Mouse (Mus musculus) limb, embryonic 10.5 days (tissue): Measurements from ENCODE around the gene Abhd17b. TPM values are rescaled to one million over a fixed set of nuclear protein-coding genes. Genes with fewer than 3 reads are reported as not detected.
A peak's percentile ranks its signal among the peaks of the same experiment; 100 is the strongest.

ENCODE experiments used
- DNase-seq: peaks from one replicate; pipeline ENCODE4 v3.0.0-alpha.2; 2017; ENCODE audit warnings: low spot score
- H3K27ac ChIP-seq: fragments of 300-500 bp; sonication (generic); 2 replicates; pipeline ENCODE4 v1.5.1; 2016; ENCODE audit warnings: mild to moderate bottlenecking
- H3K27me3 ChIP-seq: fragments of 300-500 bp; sonication (generic); 2 replicates; pipeline ENCODE4 v1.6.1; 2016; ENCODE audit warnings: low read depth, mild to moderate bottlenecking; ENCODE audit not compliant: poor library complexity, severe bottlenecking
- H3K36me3 ChIP-seq: fragments of 300-500 bp; sonication (generic); 2 replicates; pipeline ENCODE4 v1.6.1; 2016; ENCODE audit warnings: mild to moderate bottlenecking, moderate library complexity
- H3K4me1 ChIP-seq: fragments of 300-500 bp; sonication (generic); 2 replicates; pipeline ENCODE4 v1.6.1; 2016
- H3K4me3 ChIP-seq: fragments of 300-500 bp; sonication (generic); 2 replicates; pipeline ENCODE4 v1.5.1; 2016; ENCODE audit warnings: mild to moderate bottlenecking, moderate library complexity
- H3K9me3 ChIP-seq: fragments of 300-500 bp; sonication (generic); replicated peaks from 2 replicates; pipeline ENCODE4 v1.6.1; 2016; ENCODE audit warnings: mild to moderate bottlenecking
- WGBS: fragments of 180-500 bp; shearing (Covaris S2); methylation state at CpG from one replicate; pipeline ENCODE4 v1.1.7; 2016; 5-methylcytosine and 5-hydroxymethylcytosine counted together
- polyA plus RNA-seq: library from polyadenylated mRNA; unstranded; fragments of >200 nt; fragmentation: Nextera tagmentation; extraction: Ambion mirVana; gene quantifications from 2 replicates; pipeline ENCODE4 v1.2.1, GENCODE M21; 2016

Gene Abhd17b
- polyA plus RNA-seq, 1 experiment from 2014 or later = 28.8 TPM

- Histone ChIP-seq H3K27me3 (no peaks in the 10 kb centered on the region), H3K9me3 (no peaks in the 10 kb centered on the region), H3K4me1 (peaks cover 24% of the 10 kb centered on the region), H3K27ac (no peak overlapping the region), H3K36me3 (no peaks in the 10 kb centered on the region), H3K4me3 (no peak overlapping the region)
- DNase-seq = no peak
- 64% methylated on average over 1 of the region's 1 CpGs for WGBS
Observed at GRCm38 (mm10) chr19:21629501-21629900, 23.5 kb upstream of the Abhd17b start.

- 68% methylated on average over 14 of the region's 14 CpGs for WGBS
- H3K4me3 ChIP-seq = no peak overlapping the region
Observed at GRCm38 (mm10) chr19:21630656-21631331, 22.2 kb upstream of the Abhd17b start.

DNA sequence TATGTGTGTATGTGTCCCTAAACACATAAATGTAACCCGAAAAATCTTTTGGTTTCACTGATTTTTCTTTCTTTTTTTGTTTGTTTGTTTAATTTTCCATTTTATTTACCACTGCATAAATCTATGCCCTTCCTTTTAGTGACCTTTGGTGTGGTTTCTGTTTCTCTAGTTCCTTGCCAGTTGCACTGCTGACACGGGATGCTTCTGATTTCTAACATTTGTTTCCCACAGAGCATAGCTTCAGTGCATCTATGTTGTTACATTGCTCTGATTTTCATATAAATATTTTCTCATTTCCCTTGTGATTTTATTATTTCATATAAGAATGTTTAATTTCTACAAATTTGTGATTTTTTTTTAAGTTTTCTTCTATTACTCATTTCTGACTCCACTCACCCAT is 17.6 kb upstream of the Abhd17b start:
- H3K4me3 ChIP-seq = no peak overlapping the region
- H3K36me3 ChIP-seq = peaks cover 4% of the 10 kb centered on the region; the same call in 1 of the 2 replicates
- no peaks in the 10 kb centered on the region for H3K27me3 ChIP-seq
- H3K27ac ChIP-seq = no peak overlapping the region
- no peaks in the 10 kb centered on the region for H3K9me3 ChIP-seq
- 94% methylated on average over 2 of the region's 2 CpGs for WGBS
- no peak for DNase-seq
- peaks cover 16% of the 10 kb centered on the region for H3K4me1 ChIP-seq

More at GRCm38 (mm10) chr19:21630656-21631331, 22.2 kb upstream of the Abhd17b start:
- no peak for DNase-seq
- no peaks in the 10 kb centered on the region for H3K9me3 ChIP-seq
- H3K27me3 ChIP-seq = no peaks in the 10 kb centered on the region
- no peaks in the 10 kb centered on the region for H3K36me3 ChIP-seq
- 0 out of 2 replicates have a peak overlapping the region, but pooled peaks have one; percentile 36 for H3K27ac ChIP-seq
- peaks cover 25% of the 10 kb centered on the region for H3K4me1 ChIP-seq

- Histone ChIP-seq H3K9me3 (no peaks in the 10 kb centered on the region), H3K4me3 (no peak overlapping the region), H3K36me3 (peaks cover 6% of the 10 kb centered on the region), H3K4me1 (peaks cover 5% of the 10 kb centered on the region; the same call in 1 of the 2 replicates), H3K27ac (no peak overlapping the region), H3K27me3 (no peaks in the 10 kb centered on the region)
- 87% methylated on average over 3 of the region's 3 CpGs for whole genome bisulfite sequencing
- DNase-seq = no peak
Observed at GRCm38 (mm10) chr19:21636907-21637306, 16.1 kb upstream of the Abhd17b start.

DNA sequence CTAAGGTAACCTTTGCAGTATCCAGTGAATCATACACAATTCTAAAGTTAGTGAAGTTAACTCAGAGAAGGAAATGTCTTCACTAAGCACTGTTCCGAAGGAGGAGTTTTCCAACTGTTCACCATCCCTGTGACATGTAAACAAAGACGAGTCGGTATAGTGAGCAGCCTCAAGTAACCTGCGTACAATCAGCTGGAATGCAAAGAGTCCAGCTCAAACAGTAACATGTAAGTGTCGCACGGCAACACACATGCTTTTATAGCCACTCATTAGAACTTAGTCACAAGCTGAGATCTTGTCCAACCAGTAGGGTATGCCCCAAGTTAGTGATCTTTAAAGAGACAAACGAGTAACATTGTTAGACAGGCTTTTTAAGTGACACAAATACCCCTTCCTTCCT is 15.3 kb upstream of the Abhd17b start:
- Histone ChIP-seq H3K4me1 (peaks cover 5% of the 10 kb centered on the region; the same call in 1 of the 2 replicates), H3K9me3 (no peaks in the 10 kb centered on the region), H3K27ac (no peak overlapping the region), H3K27me3 (no peaks in the 10 kb centered on the region), H3K36me3 (peaks cover 6% of the 10 kb centered on the region), H3K4me3 (no peak overlapping the region)
- 78% methylated on average over 7 of the region's 7 CpGs for WGBS
- no peak for DNase-seq

DNA sequence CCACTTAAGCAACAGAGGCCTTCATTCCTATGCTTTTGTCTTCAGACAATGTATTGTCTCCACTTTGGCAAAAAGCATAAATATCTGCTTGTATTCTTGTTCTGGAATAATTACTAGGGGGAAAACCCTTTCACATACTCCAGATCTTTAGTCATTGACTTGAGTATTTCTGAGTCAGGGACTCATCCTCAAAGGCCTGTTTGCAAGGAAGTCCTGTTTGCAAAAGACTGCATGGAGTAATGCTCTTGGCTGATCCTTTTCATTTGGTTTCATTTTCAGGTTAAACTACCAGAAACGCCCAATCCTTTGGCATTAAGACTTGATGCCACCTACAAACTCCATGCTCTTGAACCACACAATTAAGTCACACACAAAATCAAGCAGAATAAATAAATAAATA is 9.1 kb upstream of the Abhd17b start:
- no peaks in the 10 kb centered on the region for H3K4me1 ChIP-seq
- H3K36me3 ChIP-seq = peaks cover 2% of the 10 kb centered on the region; the same call in 1 of the 2 replicates
- WGBS = 79% methylated on average over 1 of the region's 1 CpGs
- H3K9me3 ChIP-seq = no peaks in the 10 kb centered on the region
- no peak for DNase-seq
- H3K27ac ChIP-seq = no peak overlapping the region
- H3K27me3 ChIP-seq = no peaks in the 10 kb centered on the region
- no peak overlapping the region for H3K4me3 ChIP-seq

GRCm38 (mm10) chr19:21645301-21645700 is 7.7 kb upstream of the Abhd17b start:
- 66% methylated on average over 4 of the region's 4 CpGs for WGBS
- H3K9me3 ChIP-seq = no peaks in the 10 kb centered on the region
- no peak overlapping the region for H3K27ac ChIP-seq
- H3K4me1 ChIP-seq = no peaks in the 10 kb centered on the region
- H3K4me3 ChIP-seq = no peak overlapping the region
- peaks cover 2% of the 10 kb centered on the region; the same call in 1 of the 2 replicates for H3K36me3 ChIP-seq
- no peak for DNase-seq
- H3K27me3 ChIP-seq = no peaks in the 10 kb centered on the region

DNA sequence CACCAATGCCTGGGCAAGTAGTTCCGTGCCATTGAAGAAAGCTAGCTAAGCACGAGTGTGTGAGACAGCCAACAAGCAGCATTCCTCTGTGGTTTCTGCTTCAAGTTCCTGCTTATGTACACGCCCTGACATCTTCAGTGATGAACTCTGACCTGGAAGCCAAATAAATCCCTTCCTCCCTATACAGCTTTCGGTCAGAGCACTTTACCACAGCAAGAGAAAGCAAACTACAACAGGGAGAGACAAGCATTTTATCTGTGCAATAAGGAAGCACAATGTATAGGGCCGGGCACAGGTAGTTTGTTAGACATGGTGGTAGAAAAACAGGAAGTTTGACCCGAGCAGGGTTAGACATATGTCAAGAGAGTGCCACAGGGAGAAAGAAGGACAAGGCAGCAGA is 6.8 kb upstream of the Abhd17b start:
- Histone ChIP-seq H3K9me3 (no peaks in the 10 kb centered on the region), H3K27ac (no peak overlapping the region), H3K27me3 (no peaks in the 10 kb centered on the region), H3K36me3 (0 out of 2 replicates have a peak, but pooled peaks cover under 1% of the 10 kb centered on the region), H3K4me1 (0 out of 2 replicates have a peak, but pooled peaks cover 2% of the 10 kb centered on the region), H3K4me3 (no peak overlapping the region)
- no peak for DNase-seq
- 85% methylated on average over 6 of the region's 6 CpGs for WGBS

- 0 out of 2 replicates have a peak overlapping the region, but pooled peaks have one; percentile 98 for H3K27ac ChIP-seq
- no peaks in the 10 kb centered on the region for H3K9me3 ChIP-seq
- H3K36me3 ChIP-seq = no peaks in the 10 kb centered on the region
- peaks cover 19% of the 10 kb centered on the region for H3K4me1 ChIP-seq
- H3K4me3 ChIP-seq = peak overlapping the region; percentile 95
- WGBS = 59% methylated on average over 6 of the region's 6 CpGs
- no peak for DNase-seq
- no peaks in the 10 kb centered on the region for H3K27me3 ChIP-seq
Observed at GRCm38 (mm10) chr19:21651664-21652063, 1.3 kb upstream of the Abhd17b start.

DNA sequence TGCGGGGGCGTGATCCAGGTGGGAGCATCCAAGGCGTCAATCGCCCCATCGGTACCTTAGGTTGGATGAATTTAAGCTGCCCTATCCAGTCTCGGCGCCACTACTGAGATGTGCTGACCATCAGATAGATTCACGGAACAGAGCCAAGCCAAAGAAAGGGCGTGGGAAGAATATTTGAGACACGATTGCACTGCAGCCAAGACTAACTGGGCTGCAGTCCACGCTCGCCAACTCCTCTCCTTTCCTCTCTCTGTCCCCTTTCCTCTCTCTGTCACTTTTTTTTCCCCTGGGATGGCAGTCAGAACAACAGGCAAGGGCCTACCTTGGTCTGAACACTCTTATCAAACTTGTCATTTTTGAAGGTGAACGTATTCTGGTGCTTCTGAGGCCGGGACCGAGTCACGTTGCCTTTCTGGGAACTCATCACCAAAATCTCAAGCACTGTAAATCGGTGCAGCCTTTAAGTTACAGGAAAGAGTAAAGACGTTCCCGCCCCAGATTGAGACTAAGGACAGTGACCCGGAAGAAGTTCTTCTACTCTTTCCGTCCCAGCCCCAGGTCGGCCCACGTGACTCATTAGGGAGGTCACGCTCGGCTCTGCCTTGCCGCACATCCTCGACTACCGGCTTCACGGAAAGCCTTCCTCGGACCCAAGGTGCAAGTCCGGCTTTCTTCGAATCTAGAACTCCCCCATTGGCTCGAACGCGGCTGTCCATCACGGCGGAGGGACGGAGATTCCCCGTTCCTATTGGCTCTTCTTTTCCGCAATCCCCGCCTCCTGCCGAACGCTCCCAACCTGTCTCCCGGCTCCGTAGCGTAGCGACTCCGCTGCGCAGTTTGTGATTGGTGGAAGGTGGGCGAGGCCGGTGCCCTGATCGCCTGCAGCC is 457 bp upstream of the Abhd17b start, which contains the start of gene 1110059E24Rik:
Gene 1110059E24Rik (minus strand): TSS at position 692 of the 887 bp plus-strand sequence.
- Histone ChIP-seq H3K27ac (peak within 1 kb of the TSS; percentile 98), H3K4me3 (peak within 1 kb of the TSS; percentile 95), H3K27me3 (no peaks in the 10 kb centered on the region), H3K36me3 (no peaks in the 10 kb centered on the region), H3K4me1 (peaks cover 19% of the 10 kb centered on the region), H3K9me3 (no peaks in the 10 kb centered on the region)
- peak; percentile 95 for DNase-seq
- WGBS = 5% methylated on average over 52 of the region's 52 CpGs

GRCm38 (mm10) chr19:21654788-21655187 is 1.8 kb downstream of the Abhd17b start:
- no peak for DNase-seq
- no peaks in the 10 kb centered on the region for H3K27me3 ChIP-seq
- no peak overlapping the region for H3K27ac ChIP-seq
- no peaks in the 10 kb centered on the region for H3K36me3 ChIP-seq
- WGBS = 93% methylated on average over 7 of the region's 7 CpGs
- no peaks in the 10 kb centered on the region for H3K9me3 ChIP-seq
- H3K4me1 ChIP-seq = peaks cover 19% of the 10 kb centered on the region
- H3K4me3 ChIP-seq = peak overlapping the region; percentile 95

DNA sequence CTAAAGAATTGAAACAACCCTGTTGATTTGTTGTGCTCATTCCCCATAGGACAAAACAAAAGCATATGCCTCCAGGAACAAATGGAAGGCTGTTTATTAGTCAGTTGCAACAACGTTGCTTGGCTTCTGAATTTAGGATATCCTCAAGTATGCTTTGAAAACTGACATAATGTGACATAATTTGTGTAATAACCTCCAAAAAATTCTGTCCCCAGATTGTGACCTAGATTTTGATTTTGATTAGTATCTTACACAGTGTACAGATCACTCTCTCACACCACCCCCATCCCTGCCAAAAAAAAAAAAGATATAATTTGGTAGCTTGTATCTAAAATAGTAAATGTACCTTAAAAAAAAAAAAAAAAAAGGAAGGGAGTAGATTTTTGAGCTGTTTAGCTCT is 7.7 kb downstream of the Abhd17b start:
- 100% methylated on average over 1 of the region's 1 CpGs for WGBS

More for the DNA sequence above, 7.7 kb downstream of the Abhd17b start:
- DNase-seq = no peak
- H3K27ac ChIP-seq = no peak overlapping the region
- no peaks in the 10 kb centered on the region for H3K27me3 ChIP-seq
- H3K9me3 ChIP-seq = no peaks in the 10 kb centered on the region
- H3K36me3 ChIP-seq = no peaks in the 10 kb centered on the region
- H3K4me3 ChIP-seq = no peak overlapping the region
- no peaks in the 10 kb centered on the region for H3K4me1 ChIP-seq
